Mouse (Mus musculus) ovary, postnatal 36 days (tissue): ENCODE data around the gene Epop.
"Not testable (repeated sequence)": the region's sequence is repeated elsewhere in the genome, so short reads cannot be mapped to it uniquely, and the experiment has no call there.

Source experiments
- DNase-seq: peaks from one replicate; pipeline ENCODE4 v3.0.0; 2022; ENCODE audit warnings: low spot score, mixed read lengths

Gene Epop

DNA sequence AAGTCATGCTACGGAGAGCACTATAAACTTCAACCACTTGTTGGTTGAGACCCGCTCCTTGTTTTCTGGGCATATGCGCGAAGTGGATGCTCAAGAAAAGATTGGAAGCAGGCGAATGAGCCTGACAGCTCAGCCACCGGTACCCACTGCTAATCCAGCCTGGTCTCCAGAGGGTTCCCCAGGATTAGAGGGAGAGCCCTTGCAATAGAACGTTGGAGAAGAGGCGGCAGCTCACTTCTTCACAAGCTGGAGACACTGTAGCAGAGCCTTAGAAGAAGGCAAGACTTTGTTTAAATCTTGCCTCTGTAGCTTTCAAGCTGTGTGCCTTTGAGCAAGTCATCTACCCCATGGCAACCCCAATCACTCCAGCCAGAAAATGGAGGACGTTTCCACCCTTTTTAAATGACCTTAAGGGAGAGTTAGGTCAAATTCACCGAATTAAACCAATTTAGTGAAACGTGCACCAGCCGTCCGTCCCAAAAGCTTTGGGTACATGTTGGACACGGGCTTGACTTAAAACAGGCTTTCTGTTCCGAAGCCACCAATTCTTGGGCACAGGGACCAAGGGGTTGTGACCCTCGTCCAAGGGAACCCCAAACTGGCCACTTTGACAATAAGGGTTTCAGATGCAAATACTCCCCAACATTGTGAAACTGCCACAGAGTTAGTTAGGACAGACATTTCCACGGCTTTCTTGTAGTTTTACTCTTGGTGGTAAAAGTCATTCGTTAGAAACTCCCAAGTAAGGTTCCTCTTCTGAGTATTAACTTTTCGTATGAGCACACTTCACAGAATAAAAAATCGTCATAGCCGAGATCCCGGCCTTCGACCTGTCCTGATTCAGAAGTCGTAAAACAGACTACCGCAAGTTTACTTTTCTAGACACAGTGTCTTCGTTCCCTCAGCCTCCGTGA lies 31.5 kb upstream of the Epop start:
- DNase-seq = no peak

DNA sequence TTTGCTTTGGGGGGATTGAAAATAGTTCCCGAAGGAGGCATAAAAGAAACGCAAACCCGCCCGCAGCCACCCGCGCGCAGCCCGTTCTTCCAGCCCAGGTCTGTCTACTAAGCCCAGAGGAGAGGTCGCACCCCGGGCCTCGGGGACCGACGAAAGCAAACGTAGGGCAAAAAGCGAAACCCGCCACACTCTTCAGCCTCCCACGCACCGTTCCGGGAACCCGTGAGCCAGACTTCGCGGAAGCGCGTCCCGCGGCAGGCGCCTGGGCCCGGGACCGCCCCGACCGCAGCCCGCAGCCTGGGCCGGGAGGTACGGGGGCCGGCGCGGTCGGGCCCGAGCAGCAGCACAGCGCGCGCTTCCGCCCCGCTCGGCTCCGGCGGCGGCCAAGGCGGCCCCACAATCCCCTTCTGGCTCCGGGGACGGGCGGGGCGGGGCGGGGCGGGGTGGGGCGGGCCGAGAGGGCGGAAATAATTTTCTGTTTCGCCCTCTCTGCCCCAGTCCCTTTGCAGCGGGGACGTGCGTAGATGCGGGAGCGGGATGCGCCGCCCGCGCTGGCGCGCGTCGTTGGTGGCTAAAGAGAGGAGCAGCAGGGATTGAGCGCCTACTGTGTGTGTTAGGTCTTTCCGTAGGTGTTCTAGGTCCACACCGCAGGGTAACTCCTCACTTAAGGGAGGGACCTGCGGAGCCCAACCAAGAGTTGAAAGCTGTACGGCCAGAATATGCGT lies 30.6 kb upstream of the Epop start:
- DNase-seq = peak; percentile 81

DNA sequence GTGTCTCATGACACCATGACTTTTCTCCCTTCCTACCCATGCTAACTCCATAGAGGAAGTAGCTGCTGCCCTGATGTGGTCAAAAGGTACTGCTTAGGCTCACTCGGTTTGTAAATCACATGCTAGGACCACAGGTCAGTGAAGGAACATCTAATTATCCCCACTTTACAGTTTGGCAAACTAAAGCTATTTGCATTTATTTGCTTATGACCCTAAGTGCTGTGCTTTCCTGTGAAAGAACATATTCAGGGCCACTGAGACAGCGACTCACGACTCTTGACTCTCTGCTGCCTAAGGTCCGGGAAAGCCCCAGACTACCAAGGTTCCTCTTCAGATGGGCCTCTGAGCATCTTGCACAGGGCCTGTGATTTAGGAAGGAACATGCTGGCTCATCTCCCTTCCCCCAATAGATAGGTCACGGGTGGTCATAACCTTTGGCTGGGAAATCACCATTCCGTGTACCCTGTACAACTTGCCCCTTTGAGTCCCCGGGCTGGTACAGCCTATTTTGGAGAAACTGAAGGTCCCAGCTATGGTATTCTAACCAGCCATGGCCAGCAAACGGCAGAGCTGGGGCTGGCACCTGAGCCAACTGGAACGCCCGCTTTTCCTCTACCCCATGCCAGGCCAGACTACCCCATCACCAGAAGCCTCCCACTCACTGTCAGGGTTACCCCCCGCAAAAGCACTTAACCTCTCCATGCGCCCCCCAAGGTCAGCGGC lies 29.9 kb upstream of the Epop start:
- DNase-seq = no peak

DNA sequence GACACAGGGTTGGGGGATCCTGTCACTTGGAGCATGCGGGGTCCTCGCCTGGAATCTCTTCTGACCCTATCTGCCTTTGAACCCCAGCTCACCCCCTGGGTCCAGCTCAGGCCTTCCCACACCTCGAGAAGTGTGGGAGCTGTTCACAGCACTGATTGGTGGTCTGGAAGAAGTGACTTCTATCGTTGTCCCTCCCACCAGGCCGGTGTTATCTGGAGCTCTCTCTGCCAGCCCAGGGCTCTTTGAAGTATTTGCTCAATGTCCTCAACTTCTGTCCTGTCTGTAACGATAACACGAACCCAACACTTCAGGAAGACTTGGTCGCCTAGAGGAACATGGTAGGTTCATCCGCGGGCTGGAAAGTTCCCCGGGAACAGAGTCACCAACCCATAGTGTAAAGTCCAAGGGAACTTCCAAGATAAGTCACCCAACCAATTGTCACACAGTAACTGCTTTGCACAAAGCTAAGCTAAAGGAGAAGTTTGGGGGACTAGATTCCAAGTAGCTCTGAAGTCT lies 29.3 kb upstream of the Epop start:
- no peak for DNase-seq

DNA sequence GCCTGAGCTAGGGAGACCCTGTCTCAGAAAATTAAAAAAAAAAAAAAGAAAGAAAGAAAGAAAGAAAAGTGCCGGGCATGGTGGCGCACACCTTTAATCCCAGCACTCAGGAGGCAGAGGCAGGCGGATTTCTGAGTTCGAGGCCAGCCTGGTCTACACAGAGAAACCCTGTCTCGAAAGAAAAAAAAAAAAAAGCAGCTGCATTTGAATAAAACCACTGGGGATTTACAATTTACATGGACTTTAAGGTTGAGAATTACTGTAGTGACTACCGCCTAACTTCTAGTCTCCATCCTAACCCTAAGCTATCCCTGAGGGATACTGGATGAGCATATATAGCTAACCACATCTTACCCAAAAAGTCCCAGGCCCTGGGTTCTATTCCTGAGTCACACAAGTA lies 28.5 kb upstream of the Epop start:
- not testable (repeated sequence) for DNase-seq

DNA sequence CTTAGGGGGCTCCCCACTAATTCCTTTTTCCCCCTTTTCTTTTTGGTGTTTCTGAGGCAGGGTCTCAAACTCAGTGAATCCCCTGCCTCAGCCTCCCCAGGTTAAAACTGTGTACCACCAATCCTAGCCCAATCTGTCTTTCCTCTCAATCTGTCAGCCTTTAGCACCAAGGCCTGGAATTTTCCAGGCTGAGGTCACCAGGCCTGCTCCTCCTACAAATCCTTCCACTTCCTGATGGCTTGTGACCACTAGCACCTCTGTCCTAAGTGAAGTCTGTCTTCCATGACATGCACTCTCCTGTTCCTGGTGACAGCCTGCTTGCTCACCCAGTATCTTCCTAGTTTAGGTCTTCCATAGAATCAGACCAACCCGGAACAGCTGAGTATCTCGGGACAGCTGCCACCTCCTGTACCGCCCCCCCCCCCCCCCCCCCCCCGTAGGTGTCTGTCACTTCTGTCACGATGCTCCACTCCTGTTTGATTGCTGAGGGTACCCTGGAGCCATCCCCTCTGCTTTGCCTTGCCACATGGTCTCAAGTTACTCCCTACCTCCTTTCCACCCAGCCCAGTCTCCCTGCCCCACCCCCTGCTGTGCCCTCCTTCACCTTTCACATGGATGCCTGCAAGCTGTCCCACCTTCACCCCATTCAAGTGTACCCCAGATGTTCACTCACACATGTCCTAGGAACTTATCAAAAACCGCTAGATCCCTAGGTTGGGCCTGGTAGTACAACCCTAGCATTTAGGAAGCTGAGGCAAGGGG lies 27.9 kb upstream of the Epop start:
- DNase-seq = no peak

DNA sequence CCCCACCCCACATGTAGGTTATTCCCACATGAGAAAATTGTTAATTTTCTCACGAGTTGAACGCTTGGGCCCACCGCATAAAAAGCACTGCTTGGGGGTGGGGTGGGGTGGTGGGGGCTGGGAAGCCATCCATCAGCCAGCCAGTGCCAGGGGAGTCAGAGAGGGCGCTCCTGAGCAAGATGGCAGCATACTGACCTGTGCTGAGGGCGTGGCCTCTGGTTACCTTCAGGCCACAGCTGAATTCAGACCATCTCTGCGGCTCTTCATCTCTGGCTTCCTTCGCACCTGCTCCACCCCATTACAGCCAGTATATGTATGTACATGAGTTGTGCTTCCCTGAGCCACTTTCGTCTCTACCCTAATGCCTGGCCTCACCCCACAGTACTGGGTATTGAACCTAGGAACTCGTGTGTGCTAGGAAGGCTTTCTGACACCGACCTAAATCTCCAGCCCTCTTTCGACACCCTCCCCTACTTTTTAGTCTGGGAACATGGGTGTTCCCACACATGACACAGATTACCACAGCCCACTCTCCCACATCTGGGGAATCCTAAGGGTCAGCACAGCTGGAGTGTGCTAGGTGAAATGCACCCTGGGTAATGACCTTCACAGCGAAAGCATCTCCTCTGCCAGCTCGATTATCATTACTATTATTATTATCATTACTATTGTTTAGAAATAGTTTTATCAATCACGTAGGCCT lies 26.9 kb upstream of the Epop start:
- no peak for DNase-seq

DNA sequence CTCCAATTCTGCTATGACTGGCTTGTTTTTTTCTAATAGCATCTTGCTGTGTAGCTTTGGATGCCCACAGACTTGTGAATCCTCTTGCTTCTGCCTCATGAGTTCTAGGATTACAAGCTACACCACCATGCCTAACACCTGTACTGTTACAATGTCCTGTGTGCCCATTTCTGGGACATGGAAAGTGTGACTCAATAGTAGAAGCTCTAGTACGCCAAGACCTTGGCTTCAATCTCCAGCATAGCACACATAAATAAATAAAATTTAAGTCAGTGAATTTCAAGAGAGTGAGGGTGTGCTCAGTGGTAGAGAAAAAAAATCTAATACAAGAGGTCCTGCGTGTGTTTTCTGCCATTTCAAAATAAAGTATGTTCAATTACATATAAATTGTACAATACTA lies 24.7 kb upstream of the Epop start:
- no peak for DNase-seq

DNA sequence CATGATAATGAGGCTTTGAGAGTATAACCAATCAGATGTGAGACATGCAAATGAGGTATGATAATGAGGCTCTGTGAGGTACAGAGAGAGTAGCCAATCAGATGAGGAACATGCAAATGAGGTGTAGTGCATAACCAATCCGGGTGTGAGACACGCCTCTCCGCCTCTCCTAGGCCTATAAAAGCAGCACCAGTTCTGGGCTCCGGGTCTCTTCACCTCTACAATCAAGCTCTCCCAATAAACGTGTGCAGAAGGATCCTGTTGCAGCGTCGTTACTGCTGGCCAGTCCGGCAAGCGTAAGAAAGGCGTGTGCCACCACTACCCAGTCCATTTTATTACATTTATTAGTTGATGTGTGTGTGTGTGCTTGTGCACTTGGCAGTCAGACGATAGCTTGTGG lies 23.9 kb upstream of the Epop start:
- not testable (repeated sequence) for DNase-seq

DNA sequence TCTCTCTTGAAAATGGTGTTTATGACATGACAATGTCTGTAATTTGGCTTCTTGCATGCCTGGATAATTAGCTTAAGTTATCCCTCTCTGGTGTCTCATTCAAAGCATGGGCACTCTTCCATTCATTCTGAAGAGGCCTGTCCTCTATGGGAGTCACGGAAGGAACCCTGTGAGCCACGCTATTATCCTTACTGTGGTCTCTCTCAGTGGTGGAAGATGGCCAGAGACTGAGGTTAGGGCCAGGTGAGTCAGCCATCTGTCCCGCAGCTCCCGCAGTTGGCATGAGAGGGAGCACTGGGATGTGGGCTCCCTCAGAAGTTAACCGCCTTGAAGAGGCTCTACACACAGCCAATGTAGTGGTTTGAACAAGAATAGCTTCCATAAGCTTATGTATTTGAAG lies 20.8 kb upstream of the Epop start:
- no peak for DNase-seq

DNA sequence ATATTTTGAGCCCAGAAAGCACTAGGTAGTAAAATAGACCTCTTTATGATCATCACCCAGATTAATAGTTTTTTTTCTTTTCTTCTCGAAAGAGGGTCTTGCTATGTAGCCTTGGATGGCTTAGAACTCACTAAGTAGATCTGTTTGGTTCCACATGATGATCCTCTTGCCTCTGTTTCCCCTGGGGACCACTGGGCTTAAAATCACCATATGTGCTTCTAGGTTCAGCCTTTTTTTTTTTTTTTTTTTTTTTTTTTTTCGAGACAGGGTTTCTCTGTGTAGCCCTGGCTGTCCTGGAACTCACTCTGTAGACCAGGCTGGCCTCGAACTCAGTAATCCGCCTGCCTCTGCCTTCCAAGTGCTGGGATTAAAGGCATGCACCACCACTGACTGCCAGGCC lies 19.0 kb upstream of the Epop start:
- DNase-seq = not testable (repeated sequence)

DNA sequence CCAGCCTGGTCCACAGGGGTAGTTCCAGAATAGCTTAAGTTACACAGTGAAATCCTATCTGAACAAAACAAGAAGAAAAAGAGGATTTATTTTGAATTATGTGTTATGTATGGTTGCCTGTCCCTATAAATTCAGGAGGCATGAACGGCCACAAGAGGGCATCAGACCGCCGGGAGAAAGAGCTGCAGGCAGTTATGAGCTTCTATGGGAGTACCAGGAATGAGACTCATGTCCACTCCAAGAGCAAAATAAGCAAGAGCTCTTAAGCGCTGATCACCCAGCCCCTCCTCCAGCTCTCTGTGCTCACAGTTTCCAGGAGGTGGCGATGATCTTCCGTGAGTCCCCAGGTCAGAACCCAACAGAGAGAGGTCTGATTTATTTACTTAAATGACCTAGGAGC lies 15.3 kb upstream of the Epop start:
- peak; percentile 68 for DNase-seq

DNA sequence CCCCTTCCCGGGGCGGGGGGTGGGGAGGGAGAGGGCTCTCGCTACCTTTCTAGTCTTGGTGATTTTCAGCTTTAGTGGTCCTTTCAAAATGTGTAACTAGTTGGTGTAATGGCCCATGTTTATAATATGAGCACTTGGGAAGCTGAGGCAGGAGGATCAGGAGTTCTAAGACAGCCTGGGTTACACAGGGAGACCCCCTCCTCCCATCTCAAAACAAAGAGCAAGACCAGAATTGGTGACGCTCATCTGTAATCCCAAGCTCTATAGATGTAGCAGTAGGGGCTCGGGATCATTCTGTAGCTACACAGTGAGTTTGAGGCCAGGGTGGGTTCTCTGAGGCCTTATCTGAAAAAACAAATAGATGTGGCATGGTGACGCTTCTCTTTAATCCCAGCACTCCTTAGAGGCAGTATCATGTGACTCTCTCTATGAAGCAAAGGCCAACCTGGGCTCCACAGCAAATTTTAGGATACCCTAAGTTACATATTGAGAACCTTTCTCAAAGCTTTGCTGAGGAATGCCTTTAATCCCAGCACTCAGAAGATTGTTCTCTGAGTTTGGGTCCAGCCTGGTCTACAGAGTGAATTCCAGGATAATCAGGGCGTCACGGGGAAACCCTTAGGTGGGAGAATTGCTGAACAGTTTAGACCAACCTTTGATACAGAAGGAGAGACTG lies 14.0 kb upstream of the Epop start:
- no peak for DNase-seq

DNA sequence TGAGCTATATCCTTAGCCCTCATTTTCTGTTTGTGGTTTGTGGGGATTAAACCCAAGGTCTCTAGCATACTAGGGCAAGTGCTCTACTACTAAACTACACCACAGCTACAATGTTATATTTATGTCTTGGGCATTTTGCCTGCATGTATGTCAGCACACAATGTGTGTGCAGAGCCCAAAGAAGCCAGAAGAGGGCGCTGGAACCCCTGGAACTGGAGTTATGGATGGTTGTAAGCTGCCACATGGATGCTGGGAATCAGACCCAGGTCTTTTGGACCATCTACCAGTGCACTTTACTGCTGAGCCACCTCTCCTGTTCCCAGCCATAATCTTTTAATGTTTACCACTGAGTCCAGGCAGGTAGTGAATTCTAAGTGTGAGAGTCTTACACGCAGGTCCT lies 13.2 kb upstream of the Epop start:
- no peak for DNase-seq

DNA sequence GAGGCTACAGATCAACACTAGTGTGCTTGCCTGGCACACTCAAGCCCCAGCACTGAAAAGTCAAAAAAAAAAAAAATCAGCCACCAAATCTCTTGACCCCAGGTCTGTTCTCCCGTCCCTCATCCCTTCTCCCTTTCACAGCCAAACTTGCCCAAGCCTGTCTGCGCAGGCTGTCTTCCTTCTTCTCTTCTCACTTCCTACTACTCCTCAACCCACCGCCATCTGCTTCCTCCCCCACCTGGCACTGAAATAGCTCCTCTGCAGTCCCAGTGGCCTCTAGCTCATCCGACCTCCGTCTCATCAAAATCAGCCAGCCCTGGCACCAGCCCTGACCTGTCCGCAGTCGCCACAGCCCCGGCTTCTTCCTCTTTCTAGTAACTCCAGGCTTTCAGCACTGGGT lies 12.2 kb upstream of the Epop start:
- DNase-seq = no peak

DNA sequence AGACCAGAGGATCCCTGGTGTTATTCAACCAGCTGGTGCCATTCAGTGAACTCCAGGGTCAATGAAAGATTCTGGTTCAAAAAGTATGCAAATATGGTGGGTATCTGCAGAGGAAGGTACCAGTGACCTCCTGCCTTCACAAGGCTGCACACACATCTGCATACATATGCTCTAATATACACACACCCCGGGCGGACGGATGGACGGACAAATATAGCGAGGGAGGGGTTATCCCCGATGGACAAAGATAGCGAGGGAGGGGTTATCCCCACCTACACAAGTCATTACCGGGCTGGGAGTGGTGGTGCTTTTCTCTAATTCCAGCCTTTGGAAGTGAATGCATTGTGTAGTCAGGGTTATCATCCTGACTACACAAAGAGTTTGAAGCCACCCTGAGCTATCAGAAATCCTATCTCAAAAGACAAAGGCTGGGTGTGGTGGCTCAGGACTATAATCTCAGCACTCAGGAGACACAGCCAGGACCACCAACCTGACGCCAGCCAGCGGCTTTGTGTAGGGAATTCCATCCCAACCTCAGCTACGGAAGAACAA lies 6.0 kb upstream of the Epop start:
- no peak for DNase-seq

DNA sequence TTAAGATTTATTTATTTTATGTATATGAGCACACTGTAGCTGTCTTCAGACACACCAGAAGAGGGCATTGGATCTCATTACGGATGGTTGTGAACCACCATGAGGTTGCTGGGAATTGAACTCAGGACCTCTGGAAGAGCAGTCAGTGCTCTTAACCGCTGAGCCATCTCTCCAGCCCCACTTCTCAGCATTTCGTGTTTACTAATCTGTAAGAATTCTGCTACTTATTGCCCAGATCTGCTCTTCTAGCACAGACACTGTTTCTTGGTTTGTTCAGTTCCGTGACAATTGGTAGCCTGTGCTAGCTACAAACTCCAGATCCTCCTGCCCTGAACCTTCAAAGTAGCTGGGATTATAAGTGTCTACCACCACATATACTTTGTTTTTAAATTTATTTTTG lies 2.9 kb upstream of the Epop start:
- not testable (repeated sequence) for DNase-seq

DNA sequence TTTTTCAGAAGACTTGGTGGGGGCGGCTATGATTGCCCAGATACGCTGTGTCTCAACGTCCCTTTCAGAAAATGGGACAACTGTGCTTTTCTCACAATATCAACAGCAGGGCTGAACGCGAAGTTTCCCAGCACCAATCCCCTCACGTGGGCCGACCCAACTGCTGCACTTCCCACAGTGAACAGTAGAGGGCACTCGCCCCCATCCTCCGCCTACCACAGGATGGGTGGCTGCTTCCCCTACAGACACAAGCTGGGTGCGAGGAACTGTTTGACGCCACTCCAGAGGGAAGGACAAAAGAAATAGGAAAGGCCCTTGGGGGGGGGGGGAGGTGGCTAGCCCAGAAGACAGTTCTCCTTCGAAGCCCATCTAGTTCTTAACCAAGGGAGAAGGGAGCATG lies 2.4 kb upstream of the Epop start:
- peak; percentile 76 for DNase-seq

DNA sequence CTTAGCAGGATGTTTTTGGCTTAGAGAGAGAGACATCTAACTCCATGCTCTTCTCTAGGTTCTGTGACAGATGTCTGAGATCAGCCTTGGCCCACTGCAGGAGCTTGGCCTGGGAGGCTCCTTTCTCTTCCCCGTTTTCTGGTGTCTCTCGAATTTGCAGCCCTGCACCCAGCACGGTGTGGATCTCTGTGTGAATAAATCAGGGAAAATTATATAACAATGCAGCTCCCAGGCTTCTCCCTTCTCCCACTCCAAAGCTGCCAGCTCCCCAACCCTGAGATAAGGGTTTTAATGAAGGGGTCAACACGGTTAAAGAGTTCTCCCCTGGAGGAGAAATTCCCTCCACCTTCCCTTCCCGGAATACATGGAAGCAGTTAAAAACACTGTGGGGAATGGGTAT lies 2.0 kb upstream of the Epop start:
- DNase-seq = no peak

DNA sequence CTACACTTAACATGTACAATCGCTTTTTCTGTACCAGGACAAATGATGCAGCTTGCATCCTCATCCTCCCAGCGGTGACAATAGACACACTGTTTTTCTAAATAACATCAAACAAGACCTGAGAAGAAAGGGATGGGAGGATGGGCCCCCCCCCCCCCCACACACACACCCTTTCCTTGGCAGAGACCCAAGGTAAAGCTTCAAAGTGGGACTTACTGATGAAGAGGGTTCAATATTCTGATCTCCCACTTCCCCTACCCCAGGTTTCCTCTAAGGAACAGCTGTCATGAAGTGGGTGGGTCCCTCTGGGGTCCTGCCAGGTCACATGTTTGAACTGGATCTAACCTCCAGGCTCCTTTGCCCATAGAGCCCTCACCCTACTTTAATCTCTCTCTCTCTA lies 1.5 kb upstream of the Epop start:
- DNase-seq = no peak
